Mouse (Mus musculus): ENCODE results near the gene Pzp. TPM values are rescaled to one million over a fixed set of nuclear protein-coding genes. Genes with fewer than 3 reads are reported as not detected.

The Pzp gene
- polyA plus RNA-seq, 1 experiment from 2014 or later, result 0.25 TPM

DNA sequence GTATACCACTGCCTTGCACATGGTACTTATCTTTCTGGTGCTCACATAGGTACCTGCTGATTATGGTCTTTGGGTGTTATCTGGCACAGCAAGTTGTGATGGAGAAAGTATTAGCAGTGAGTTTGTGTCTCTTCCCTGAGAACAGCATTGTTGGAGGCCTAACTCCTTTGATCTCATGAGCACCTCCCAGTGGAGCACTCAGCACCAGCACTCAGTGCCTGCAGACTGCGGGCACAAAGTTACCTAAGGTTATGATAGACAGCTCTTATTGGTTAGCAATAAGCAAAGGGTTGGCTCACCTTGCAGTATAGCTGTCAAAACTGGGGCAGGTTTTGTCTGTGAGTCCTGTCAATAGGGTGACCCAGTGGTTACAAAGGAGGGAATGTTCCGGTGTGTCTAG, 86.3 kb downstream of the Pzp start:
- DNase-seq (ENCODE audit: low spot score) (no peak), ATAC-seq (replicated peaks; ENCODE audit: low FRiP score, low read depth) (no peak)
- Histone ChIP-seq H3K27me3 (ENCODE audit: insufficient read depth, low read length) (no peaks in the 10 kb centered on the region), H3K27ac (no peak overlapping the region), H3K9me3 (replicated peaks; ENCODE audit: low read length) (no peaks in the 10 kb centered on the region), H3K9ac (ENCODE audit: low read depth, low read length) (no peak overlapping the region), H3K4me1 (replicated peaks; ENCODE audit: insufficient read depth, low read length) (0 out of 2 replicates have a peak, but pooled peaks cover 9% of the 10 kb centered on the region), H3K36me3 (ENCODE audit: insufficient read depth, low read length) (peaks cover 11% of the 10 kb centered on the region; the same call in 1 of the 2 replicates), H3K4me3 (replicated peaks; ENCODE audit: low read depth, low read length) (no peak overlapping the region), H3K4me2 (ENCODE audit: low read length) (no peak overlapping the region)
- 96% methylated on average over 2 of the region's 2 CpGs for WGBS
- TF ChIP-seq CTCF (IDR thresholded peaks at IDR 0.05; ENCODE audit: low read depth), result 0 out of 2 replicates have a peak, but pooled peaks have one; percentile 9

DNA sequence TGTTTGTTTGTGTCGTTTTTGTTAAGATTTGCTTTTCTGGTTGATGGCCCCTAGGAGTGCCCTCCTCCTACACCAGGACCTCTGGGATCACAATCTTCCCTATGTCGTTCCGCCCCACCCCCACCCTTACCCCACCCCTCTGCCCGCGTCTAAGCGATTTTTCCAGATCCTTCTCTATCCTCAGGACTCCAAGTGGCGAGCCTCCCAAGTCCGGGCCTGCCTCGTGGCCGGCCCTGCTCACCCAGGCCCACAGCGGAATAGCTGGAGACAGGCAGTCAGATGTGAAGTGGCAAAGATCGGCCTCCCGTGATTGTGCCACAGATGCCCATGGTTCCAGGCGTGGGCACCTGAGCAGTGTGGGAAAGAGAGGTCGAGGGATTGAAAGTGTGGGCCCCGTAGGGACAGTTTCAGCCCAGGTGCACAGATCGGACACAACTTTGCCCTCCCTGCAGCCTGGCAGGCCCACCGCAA, 87.6 kb downstream of the Pzp start:
- Histone ChIP-seq H3K9ac (ENCODE audit: low read depth, low read length) (peak overlapping the region; percentile 96), H3K4me1 (replicated peaks; ENCODE audit: insufficient read depth, low read length) (0 out of 2 replicates have a peak, but pooled peaks cover 10% of the 10 kb centered on the region), H3K27ac (peak overlapping the region; percentile 68; the same call in 1 of the 2 replicates), H3K36me3 (ENCODE audit: insufficient read depth, low read length) (peaks cover 24% of the 10 kb centered on the region), H3K9me3 (replicated peaks; ENCODE audit: low read length) (no peaks in the 10 kb centered on the region), H3K4me3 (replicated peaks; ENCODE audit: low read depth, low read length) (peak overlapping the region; percentile 95), H3K27me3 (ENCODE audit: insufficient read depth, low read length) (no peaks in the 10 kb centered on the region), H3K4me2 (ENCODE audit: low read length) (peak overlapping the region; percentile 84)
- 16% methylated on average over 18 of the region's 18 CpGs for WGBS
- DNase-seq (ENCODE audit: low spot score) (no peak), ATAC-seq (replicated peaks; ENCODE audit: low FRiP score, low read depth) (peak; percentile 49)
- TF ChIP-seq CTCF (IDR thresholded peaks at IDR 0.05; ENCODE audit: low read depth), result peak; percentile 1; the same call in 1 of the 2 replicates

DNA sequence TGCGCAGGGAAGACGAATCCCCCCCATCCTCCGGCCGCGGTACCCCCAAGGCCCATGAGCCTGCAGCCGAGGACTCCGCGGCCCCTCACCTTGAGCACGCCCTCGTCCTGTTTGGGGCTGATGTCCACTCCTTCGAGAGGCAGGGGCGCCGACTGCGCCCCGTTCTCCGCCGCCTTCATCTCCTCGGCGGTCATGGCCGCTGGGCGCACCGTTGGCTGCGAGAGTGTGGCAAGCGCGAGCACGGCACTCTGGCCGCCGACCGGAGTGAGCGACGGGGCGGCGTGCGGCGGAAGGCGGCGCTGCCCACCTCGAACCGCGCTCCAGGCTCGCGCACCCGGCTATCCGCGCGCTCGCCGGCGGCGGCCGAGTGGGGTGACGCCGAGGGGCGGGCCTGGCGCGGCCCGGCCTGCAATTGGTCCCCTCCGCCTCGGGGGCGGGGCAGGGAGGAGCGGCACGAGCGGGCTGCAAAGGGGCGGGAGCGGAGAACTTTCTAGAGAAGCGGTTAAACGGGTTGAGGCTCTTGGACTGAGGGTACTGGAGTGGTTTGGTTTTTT, 88.1 kb downstream of the Pzp start, which contains the start of gene Fkbp4:
Gene Fkbp4, minus strand, starts transcription at position 361 of the 554 bp plus-strand sequence.
- no peaks in the 10 kb centered on the region for H3K9me3 ChIP-seq (replicated peaks; ENCODE audit: low read length)
- no peak; the same call in 1 of the 2 replicates for TF ChIP-seq CTCF (IDR thresholded peaks at IDR 0.05; ENCODE audit: low read depth)
- peak within 1 kb of the TSS; percentile 96 for H3K9ac ChIP-seq (ENCODE audit: low read depth, low read length)
- H3K27me3 ChIP-seq (ENCODE audit: insufficient read depth, low read length), result no peaks in the 10 kb centered on the region
- peak within 1 kb of the TSS; percentile 84 for H3K4me2 ChIP-seq (ENCODE audit: low read length)
- peak; percentile 95 for ATAC-seq (replicated peaks; ENCODE audit: low FRiP score, low read depth)
- H3K36me3 ChIP-seq (ENCODE audit: insufficient read depth, low read length), result peaks cover 29% of the 10 kb centered on the region
- 1% methylated on average over 39 of the region's 67 CpGs for WGBS
- H3K4me1 ChIP-seq (replicated peaks; ENCODE audit: insufficient read depth, low read length), result 0 out of 2 replicates have a peak, but pooled peaks cover 10% of the 10 kb centered on the region
- peak within 1 kb of the TSS; percentile 95 for H3K4me3 ChIP-seq (replicated peaks; ENCODE audit: low read depth, low read length)
- DNase-seq (ENCODE audit: low spot score), result peak; percentile 96
- H3K27ac ChIP-seq, result peak within 1 kb of the TSS; percentile 96

DNA sequence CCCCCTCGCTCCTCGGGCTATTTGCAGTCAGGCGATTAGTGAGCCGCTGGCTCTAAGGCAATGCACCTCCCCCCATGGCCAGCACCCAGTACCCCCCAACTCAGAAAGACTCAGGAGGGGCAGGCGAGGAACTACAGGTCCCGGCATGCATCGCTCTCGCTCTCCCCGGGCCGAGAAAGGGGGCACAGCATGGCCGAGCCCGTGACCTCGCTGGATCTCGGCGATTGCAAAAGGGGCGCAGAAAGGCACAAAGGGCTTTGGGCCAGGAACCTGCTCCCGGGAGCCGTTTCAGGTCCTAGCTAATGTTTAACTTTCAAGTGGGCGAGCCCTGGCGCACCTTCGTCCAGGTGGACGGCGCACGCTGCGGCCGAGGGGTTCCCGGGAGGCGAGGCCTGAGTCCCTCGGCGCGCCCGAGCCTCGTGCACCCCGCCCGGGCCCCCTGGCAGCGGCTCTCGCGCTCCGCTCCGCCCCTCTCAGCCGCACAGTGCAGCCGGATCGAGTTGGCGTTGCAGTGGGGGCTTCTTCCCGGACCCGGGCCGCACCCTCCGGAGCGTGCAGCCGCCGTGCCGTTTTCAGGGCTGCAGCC, 88.7 kb downstream of the Pzp start:
- H3K27ac ChIP-seq, result peak overlapping the region; percentile 96
- ATAC-seq (replicated peaks; ENCODE audit: low FRiP score, low read depth) (peak; percentile 82), DNase-seq (ENCODE audit: low spot score) (peak; percentile 77)
- H3K36me3 ChIP-seq (ENCODE audit: insufficient read depth, low read length), result peaks cover 31% of the 10 kb centered on the region
- no peaks in the 10 kb centered on the region for H3K27me3 ChIP-seq (ENCODE audit: insufficient read depth, low read length)
- H3K4me2 ChIP-seq (ENCODE audit: low read length), result peak overlapping the region; percentile 84
- H3K4me3 ChIP-seq (replicated peaks; ENCODE audit: low read depth, low read length), result peak overlapping the region; percentile 95
- WGBS, result under 1% methylated on average over 49 of the region's 52 CpGs
- peak overlapping the region; percentile 96 for H3K9ac ChIP-seq (ENCODE audit: low read depth, low read length)
- no peak for TF ChIP-seq CTCF (IDR thresholded peaks at IDR 0.05; ENCODE audit: low read depth)
- H3K9me3 ChIP-seq (replicated peaks; ENCODE audit: low read length), result no peaks in the 10 kb centered on the region
- H3K4me1 ChIP-seq (replicated peaks; ENCODE audit: insufficient read depth, low read length), result 0 out of 2 replicates have a peak, but pooled peaks cover 10% of the 10 kb centered on the region

DNA sequence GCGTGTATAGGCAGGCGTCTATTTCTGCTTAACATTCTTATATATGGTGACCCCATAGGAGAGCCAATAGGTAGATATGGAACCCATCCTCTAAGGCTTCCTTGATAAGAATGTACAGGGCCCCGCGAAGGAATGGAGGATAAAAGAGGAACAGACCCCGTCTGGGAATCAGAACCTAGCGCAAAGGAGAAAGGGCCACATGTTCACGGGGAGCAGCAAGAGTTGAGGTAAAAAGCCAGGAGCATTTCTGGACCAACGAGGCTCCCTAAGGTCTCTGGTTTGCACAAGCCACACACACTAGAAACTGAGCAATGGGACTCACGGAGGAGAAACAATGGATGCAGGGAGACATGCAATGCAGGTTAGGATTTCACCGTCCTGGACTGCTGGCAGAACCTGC, 89.2 kb downstream of the Pzp start:
- Histone ChIP-seq H3K4me3 (replicated peaks; ENCODE audit: low read depth, low read length) (peak overlapping the region; percentile 95), H3K4me1 (replicated peaks; ENCODE audit: insufficient read depth, low read length) (0 out of 2 replicates have a peak, but pooled peaks cover 10% of the 10 kb centered on the region), H3K27ac (peak overlapping the region; percentile 96), H3K4me2 (ENCODE audit: low read length) (peak overlapping the region; percentile 84), H3K9ac (ENCODE audit: low read depth, low read length) (peak overlapping the region; percentile 96), H3K36me3 (ENCODE audit: insufficient read depth, low read length) (peaks cover 36% of the 10 kb centered on the region), H3K27me3 (ENCODE audit: insufficient read depth, low read length) (no peaks in the 10 kb centered on the region), H3K9me3 (replicated peaks; ENCODE audit: low read length) (no peaks in the 10 kb centered on the region)
- DNase-seq (ENCODE audit: low spot score) (no peak), ATAC-seq (replicated peaks; ENCODE audit: low FRiP score, low read depth) (no peak)
- WGBS, result 5% methylated on average over 10 of the region's 10 CpGs
- TF ChIP-seq CTCF (IDR thresholded peaks at IDR 0.05; ENCODE audit: low read depth), result no peak

DNA sequence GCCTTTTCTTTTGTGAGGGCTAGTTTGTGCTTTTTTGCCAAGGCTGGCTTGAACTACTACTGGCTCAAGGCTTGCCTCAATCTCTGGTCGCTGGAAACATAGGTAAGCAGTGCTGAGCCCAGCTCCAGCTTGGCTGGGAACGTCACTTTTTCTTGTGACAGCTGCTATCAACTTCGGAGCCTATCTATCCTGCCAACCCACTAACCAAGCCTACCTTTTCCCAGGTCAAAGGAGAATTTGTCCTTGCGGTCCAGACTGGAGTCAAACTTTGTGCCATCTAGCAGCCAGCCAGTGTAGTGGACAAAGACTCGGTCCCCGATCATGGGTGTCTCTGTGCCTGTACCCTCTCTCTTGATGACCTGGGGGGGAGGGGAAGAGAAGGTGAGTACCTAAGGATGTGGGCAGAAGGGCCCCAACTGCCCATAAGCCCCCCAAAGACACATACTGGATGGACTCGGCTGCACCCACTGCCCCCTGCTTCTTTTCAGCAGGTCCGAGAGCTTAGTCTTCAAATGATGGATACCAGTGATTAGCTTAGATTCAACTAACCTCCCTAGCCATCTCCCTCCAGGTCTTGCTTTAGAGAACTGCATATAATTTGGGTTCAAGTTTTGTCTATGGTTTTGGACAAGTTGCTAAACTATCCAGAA, 90.0 kb downstream of the Pzp start:
- TF ChIP-seq CTCF (IDR thresholded peaks at IDR 0.05; ENCODE audit: low read depth), result no peak
- no peaks in the 10 kb centered on the region for H3K9me3 ChIP-seq (replicated peaks; ENCODE audit: low read length)
- peaks cover 44% of the 10 kb centered on the region for H3K36me3 ChIP-seq (ENCODE audit: insufficient read depth, low read length)
- H3K4me1 ChIP-seq (replicated peaks; ENCODE audit: insufficient read depth, low read length), result 0 out of 2 replicates have a peak, but pooled peaks cover 10% of the 10 kb centered on the region
- H3K9ac ChIP-seq (ENCODE audit: low read depth, low read length), result peak overlapping the region; percentile 96; the same call in 1 of the 2 replicates
- H3K4me3 ChIP-seq (replicated peaks; ENCODE audit: low read depth, low read length), result peak overlapping the region; percentile 95; the same call in 1 of the 2 replicates
- H3K4me2 ChIP-seq (ENCODE audit: low read length), result peak overlapping the region; percentile 84
- H3K27me3 ChIP-seq (ENCODE audit: insufficient read depth, low read length), result no peaks in the 10 kb centered on the region
- 83% methylated on average over 8 of the region's 8 CpGs for WGBS
- DNase-seq (ENCODE audit: low spot score) (no peak), ATAC-seq (replicated peaks; ENCODE audit: low FRiP score, low read depth) (no peak)
- no peak overlapping the region for H3K27ac ChIP-seq

Data from kidney, postnatal 0 days (tissue).